Mouse (Mus musculus) MEL (cell line): ENCODE data around the gene Susd3.

ENCODE experiments used
- CTCF ChIP-seq, 3 experiments: IDR thresholded peaks in 2 of 3; conservative IDR thresholded peaks in 1 of 3; 2 replicates each; pipeline ENCODE4 v1.5.1; 2011 to 2012; ENCODE audit warnings: low read length in 3 of 3, low read depth in 2 of 3, mild to moderate bottlenecking in 2 of 3, improper control_type of control experiment in 1 of 3, inconsistent platforms in 1 of 3, mixed read lengths in 1 of 3, moderate library complexity in 1 of 3; ENCODE audit not compliant: control insufficient read depth in 1 of 3, insufficient read depth in 1 of 3, poor library complexity in 1 of 3, severe bottlenecking in 1 of 3
- E2F4 ChIP-seq: IDR thresholded peaks from 2 replicates; pipeline ENCODE4 v1.6.1; 2011; ENCODE audit warnings: low read depth, low read length, improper control_type of control experiment, borderline replicate concordance
- EP300 ChIP-seq, 2 experiments: IDR thresholded peaks; 2 replicates each; pipeline ENCODE4 v1.6.1; 2011; ENCODE audit warnings: improper control_type of control experiment in 2 of 2, low read length in 2 of 2, low read depth in 1 of 2, mild to moderate bottlenecking in 1 of 2
- GABPA ChIP-seq: IDR thresholded peaks from 2 replicates; pipeline ENCODE4 v1.6.1; 2012; ENCODE audit warnings: low read depth, mild to moderate bottlenecking, inconsistent platforms, low read length, improper control_type of control experiment, moderate library complexity
- GATA1 ChIP-seq: IDR thresholded peaks from 2 replicates; pipeline ENCODE4 v1.6.1; 2011; ENCODE audit warnings: low read depth, low read length, improper control_type of control experiment
- MAX ChIP-seq: IDR thresholded peaks from 2 replicates; pipeline ENCODE4 v1.6.1; 2011; ENCODE audit warnings: low read length, improper control_type of control experiment
- MEF2A ChIP-seq: IDR thresholded peaks from 2 replicates; pipeline ENCODE4 v1.6.1; 2014; ENCODE audit warnings: low read depth, mild to moderate bottlenecking, inconsistent platforms, low read length, improper control_type of control experiment; ENCODE audit not compliant: poor library complexity, insufficient replicate concordance, severe bottlenecking; ENCODE audit errors: extremely low read depth
- POLR2A ChIP-seq, 2 experiments: IDR thresholded peaks; 2 replicates each; pipeline ENCODE4 v1.6.1; 2011 to 2012; ENCODE audit warnings: low read length in 2 of 2, mild to moderate bottlenecking in 2 of 2, control low read depth in 1 of 2, improper control_type of control experiment in 1 of 2, low read depth in 1 of 2, moderate library complexity in 1 of 2; ENCODE audit not compliant: control insufficient read depth in 1 of 2, insufficient read depth in 1 of 2, poor library complexity in 1 of 2
- RAD21 ChIP-seq: IDR thresholded peaks from 2 replicates; pipeline ENCODE4 v1.6.1; 2011; ENCODE audit warnings: mild to moderate bottlenecking, low read depth, low read length, improper control_type of control experiment
- SMC3 ChIP-seq: IDR thresholded peaks from 2 replicates; pipeline ENCODE4 v1.6.1; 2011; ENCODE audit warnings: low read depth, low read length, improper control_type of control experiment
- USF1 ChIP-seq: IDR thresholded peaks from 2 replicates; pipeline ENCODE4 v1.6.1; 2014; ENCODE audit warnings: low read depth, mild to moderate bottlenecking, inconsistent platforms, low read length, improper control_type of control experiment, moderate library complexity
- ZC3H11A ChIP-seq: IDR thresholded peaks from 2 replicates; pipeline ENCODE4 v1.6.1; 2012; ENCODE audit warnings: low read depth, mild to moderate bottlenecking, inconsistent platforms, low read length, improper control_type of control experiment
- ZMIZ1 ChIP-seq: IDR thresholded peaks from 2 replicates; pipeline ENCODE4 v1.6.1; 2012; ENCODE audit warnings: low read depth, mild to moderate bottlenecking, inconsistent platforms, low read length, improper control_type of control experiment, moderate library complexity

- TF ChIP-seq EP300 (IDR thresholded peaks at IDR 0.05; ENCODE audit: low read depth in 1 of 2, low read length in 2 of 2) (no peak), MEF2A (no peak), GATA1 (no peak), ZMIZ1 (no peak), POLR2A (IDR thresholded peaks at IDR 0.05; ENCODE audit: control insufficient read depth in 1 of 2, insufficient read depth in 1 of 2, low read depth in 1 of 2, low read length in 2 of 2, poor library complexity in 1 of 2) (no peak), E2F4 (no peak), RAD21 (no peak), CTCF (IDR thresholded peaks at IDR 0.05 in 2 of 3, conservative IDR thresholded peaks at IDR 0.05 in 1 of 3; ENCODE audit: control insufficient read depth in 1 of 3, insufficient read depth in 1 of 3, low read depth in 2 of 3, low read length in 3 of 3, poor library complexity in 1 of 3, severe bottlenecking in 1 of 3) (no peak), ZC3H11A (no peak), MAX (no peak), SMC3 (no peak), USF1 (no peak), GABPA (no peak)
Observed at GRCm38 (mm10) chr13:49214454-49214853, 34.1 kb downstream of the Susd3 start.
